Mouse (Mus musculus) erythroblast, adult 5-6 weeks (primary cell): ENCODE results near the gene Kif1b. TPM values are rescaled to one million over a fixed set of nuclear protein-coding genes. Genes with fewer than 3 reads are reported as not detected.

Experiments
- ATAC-seq: replicated peaks from 2 replicates; pipeline ENCODE4 v1.8.0; 2016; ENCODE audit warnings: moderate number of reproducible peaks, mild to moderate bottlenecking, moderate TSS enrichment, inconsistent platforms; ENCODE audit not compliant: poor library complexity, low FRiP score, severe bottlenecking
- total RNA-seq, 2 experiments: library from RNA; stranded (forward) in 1 of 2; stranded (reverse) in 1 of 2; fragments of 150-400 nt in 1 of 2; fragments of 200-764, 138-1000 nt in 1 of 2; gene quantifications; 2 replicates each; pipeline versions ENCODE4 v1.2.3 to v1.2.4; 2015 to 2017; ENCODE audit warnings: low replicate concordance in 2 of 2

The Kif1b gene
- total RNA-seq, 2 experiments from 2014 or later: 7.2 to 10.0 TPM

DNA sequence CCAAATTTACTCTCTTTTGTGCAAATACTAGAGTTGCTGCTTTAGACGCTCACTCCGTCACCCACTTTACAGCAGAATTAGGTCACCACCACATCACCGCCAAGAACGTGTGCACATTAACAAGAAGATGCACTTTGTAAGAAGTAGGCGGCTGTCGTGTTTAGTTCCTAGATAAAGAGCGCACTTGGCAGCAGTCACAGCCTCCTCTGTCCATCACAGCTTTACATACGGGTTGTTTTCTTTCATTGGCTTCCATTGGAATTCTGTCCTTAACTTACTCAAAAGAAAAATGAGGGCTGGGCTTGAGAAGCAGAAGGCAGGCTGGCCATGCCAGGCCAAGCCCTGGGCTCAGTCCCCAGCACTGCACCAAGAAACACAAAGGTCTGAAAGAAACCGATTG lies 11.6 kb upstream of the Kif1b start:
- no peak for ATAC-seq

DNA sequence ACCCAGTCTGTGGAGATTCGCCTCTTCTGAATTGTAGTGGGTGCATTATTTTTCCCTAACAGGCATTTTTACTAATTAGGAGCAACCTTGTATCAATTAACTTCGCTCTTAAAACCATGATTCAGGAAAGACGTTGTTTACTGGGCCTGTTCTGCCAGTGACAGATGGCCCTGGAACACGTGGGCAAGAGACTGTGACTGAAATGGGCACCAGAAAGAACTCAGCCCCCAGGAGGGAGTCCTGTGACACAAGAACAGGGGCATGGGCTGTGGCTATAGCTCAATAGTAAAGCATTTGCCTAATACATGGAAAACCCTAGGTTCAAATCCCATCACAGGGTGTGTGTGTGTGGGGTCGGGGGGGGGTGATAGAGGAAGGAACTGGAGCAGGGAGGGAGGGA lies 9.9 kb upstream of the Kif1b start:
- ATAC-seq: no peak

DNA sequence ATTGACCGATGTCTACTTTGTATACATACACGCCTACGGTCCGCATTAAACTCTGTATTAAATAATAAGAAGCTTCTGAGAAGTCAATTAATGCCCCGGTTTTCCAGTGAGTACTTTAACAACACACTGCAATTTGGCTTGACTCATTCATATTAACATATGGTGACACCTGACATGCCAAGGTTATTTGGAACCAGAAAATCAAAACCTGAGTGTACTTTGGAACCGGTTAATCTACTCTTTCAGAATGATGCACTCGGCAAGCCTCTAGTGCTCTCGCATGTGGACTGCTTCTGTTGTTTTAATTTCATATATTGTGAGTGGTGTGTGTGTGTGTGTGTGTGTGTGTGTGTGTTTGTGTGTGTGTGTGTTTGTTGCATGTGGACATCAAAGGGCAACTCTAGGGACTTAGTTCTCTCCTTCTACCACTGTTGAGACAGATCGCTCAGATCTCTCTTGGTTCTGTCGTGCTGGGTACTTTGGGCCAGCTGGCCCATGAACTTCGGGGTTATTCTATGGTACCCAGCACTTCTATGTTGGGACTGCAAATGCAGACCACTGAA lies 6.9 kb upstream of the Kif1b start:
- no peak for ATAC-seq

DNA sequence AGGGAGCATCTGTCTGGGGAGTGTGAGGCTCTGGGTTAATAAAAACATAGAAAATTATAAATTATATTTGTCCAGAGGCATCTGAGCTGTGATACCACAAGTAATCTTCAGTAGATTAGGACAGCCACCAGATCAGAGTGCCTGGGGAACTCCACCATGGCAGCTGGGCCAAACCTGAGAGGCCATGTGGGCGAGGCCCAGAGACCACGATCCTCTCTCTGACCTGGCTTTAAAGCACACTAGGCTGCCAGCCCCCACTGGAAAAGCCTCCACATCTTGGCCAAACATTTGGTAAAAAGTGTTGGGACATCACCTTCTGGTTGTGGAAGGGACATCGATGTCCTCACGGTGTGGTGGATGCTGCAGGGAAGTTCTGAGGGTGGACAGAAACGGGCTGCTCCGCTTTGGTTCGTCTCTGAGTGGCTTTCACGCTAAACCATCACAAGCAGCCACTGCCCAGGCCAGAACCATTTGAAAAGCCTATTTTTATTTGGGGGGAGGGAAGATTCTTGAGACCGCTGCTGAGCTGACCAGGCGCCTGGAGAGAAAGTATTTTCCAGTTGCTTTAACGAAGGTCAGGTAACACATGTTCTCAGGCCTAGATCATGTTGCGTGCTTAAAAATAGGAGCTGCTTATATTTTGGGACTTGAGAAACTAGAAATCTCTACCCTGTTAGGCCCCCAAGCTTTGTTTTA lies 6.2 kb upstream of the Kif1b start:
- ATAC-seq: no peak

DNA sequence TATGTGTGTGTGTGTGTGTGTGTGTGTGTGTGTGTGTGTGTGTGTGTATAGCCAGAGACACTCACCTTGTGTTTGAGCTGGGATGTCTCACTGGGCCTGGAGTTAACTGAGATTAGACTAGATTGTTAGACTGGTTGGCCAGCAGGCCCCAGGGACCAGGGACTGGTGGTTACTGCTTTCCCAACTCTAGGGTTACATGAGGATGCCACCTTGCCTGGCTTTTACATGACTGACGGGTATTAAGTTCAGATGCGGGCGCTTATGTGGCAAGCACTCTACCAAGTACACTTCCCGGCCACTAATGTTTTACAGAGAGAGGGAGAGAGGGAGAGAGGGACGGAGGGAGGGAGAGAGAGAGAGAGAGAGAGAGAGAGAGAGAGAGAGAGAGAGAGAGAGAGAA lies 4.5 kb upstream of the Kif1b start:
- no peak for ATAC-seq

DNA sequence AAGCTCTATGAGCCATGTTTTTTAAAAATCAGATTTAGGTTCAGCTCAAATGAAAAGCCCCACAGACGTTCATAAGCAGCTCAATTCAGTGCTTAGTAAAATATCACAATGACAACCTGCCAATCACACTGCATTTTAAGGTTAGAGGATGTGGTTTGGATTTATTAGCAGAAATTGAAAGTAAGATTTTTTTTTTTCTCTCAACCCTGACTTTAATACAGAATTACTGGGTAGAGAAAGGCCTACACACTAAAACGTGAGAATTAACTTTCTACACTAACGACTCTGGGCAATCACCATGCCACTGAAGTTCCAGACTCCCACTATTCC lies 963 bp upstream of the Kif1b start:
- no peak for ATAC-seq

DNA sequence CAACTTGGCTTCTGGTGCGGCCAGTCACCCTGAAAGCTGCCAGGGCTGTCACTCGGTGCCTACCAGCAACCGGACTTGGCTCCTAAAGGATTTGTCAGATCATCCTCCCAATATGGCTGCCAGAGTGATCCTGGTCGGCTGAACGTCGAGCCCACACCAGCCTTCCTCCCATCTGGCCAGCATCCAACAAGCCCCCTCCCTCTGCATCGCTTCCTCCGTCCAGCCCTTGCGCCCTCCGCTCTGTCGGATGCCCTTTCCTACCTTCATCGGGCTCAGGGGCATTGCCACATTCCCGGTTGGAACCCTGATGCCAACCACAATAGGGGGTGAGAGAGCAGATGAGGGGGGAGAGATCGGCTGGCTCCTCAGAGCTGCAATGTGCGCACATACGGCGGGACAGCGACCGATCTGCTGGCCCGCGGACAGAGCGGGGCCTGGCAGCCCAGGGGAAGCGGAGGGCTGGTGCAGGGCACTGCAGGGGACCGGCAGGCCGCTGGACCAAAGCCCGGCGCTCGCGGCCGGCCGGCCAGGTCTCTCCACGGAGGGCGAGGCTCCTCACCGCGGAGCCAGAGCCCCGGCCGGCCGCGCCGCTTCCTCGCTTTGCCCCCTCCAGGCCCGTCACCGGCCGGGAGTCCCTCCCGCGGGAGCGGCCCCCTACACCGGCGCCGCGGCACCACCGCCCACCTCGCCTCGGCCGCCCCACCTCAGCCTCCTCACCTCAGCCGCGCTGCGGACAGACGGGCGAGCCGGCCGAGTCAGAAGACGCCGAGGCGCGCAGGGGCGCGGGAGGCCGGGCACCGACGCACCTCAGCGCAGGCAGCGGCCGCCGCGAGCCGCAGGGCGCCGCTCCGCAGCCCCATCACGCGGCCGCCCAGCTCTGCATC lies 539 bp downstream of the Kif1b start:
- ATAC-seq: no peak

DNA sequence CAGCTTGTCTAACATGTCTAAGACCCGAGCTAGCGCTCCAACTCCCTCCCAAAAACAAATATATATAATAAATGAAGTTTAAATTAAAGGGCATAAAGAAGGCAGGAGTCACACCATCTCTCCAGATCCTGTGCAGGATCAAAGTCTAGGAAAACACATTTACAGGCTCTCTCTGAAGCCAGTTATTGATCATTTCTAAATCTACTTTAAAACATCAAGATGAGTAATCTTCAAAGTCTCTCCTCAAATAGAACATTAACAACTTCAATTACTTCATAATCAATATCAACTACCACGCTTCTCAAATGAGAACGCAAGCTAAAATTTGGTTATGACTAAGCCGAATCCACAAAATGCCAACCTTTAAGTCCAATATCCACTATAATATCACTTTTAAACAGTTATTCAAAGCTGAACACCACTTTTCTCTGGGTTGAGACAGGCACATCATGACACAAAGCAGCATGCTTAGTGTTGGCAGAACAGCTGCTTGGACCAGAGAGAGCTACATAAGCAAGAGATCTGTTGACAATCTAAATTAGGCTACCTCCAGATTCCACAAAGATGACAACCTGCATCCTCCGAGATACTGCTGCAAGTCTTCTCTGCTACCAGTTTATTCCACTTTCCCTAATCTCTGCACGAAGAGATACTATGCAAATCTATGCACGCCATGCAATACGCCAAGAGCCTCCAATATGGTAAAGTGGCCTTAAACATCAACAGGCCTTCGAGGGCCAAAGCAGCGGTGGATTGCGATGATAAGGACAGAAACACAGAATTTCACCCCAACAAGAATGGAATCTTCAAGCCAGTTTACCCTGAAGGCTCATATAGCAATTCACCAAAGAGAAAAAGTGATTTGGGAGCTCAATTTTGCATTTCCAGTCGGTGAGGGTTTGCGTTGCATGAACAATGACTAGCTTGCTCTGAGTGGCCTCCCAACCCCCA lies 1.5 kb downstream of the Kif1b start:
- ATAC-seq: no peak

DNA sequence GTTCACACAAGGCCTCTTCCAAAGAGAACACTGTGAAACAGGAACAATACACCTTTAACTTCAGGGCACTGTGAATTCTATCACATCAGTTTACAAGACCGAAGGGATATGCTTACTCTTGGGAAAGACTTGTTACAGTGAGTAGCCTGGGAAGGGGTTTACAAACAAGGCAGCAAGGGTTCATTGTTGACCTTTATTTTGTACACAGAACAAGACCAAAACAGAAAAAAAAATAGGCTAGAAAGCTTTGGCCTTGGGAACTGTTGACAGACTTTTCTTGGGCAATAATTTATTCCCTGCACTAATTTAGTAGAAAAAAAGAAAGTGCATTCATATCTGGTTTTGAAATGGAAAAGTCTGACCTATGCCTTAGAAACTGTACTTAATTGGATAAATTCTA lies 3.0 kb downstream of the Kif1b start:
- no peak for ATAC-seq

DNA sequence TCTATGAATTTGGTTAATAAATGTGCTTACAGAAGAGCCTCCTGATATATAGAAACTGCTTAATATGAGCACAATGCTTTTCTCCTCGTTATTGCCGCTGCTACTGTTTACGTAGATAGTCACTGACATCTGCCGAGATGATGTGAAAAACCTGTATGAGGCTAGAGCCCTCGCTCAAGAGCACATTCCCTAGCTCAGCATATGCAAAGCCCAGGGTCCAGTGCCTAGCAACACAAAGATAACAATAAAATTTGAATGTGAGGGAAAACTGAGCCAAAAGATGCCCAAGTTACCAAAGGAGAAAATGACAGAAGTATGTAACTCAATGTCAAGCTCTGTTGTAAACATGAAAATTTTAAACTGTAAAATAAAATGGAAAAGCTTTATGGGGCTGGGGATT lies 4.0 kb downstream of the Kif1b start:
- no peak for ATAC-seq

DNA sequence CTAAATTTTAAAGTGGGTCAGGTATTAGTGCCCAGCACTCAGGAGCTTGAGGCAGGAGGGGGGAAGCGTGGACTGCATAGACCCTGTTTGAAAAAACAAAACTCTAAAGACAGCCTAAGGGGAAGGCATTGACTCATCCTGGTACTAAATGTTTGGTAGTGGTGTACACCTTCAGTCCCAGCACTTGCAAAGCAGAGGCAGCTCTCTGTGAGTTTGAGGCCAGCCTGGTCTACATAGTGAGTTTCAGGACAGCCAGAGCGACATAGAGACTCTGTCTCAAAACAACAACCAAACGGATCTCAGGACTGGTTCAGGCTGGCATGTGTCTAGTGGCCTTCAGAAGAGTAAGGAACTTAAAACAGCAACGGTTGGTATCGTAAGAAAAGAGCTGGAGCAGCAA lies 4.7 kb downstream of the Kif1b start:
- no peak for ATAC-seq

DNA sequence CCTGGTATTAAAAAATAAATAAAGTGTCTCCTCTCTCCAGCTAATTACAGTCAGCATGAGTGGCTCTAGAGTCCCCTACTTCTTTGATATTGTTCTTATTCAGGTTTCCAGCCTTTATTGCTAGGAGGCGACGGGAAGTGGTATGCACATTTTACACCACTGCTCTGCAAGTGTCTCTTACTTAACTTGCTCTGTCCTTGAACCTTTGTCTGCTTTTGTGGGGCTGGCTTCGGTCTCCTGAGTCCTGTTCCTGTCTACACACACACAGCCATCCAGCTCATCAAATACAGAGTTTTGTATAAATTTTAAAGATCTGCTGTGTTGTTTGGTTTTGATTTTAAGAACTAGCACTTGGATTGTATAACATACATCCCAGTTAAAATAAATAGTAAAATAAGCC lies 5.4 kb downstream of the Kif1b start:
- no peak for ATAC-seq

DNA sequence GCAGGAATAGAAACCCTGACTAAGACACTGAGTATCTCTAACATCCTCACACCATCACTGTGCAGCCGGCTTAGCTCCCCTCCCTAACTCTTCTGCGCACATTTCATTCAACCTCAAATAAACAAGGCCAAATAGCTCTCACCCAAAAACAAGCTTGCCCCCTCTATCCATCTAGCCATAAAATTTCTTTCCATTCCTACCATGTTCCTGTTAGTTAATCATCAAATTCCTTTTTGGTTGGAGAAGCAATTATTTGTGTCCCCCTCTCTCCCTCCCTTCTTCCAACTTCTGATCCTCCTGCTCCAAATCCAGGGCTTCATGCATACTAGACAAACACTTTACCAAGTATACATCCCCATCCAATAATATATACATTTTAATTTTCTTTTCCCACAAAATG lies 11.0 kb downstream of the Kif1b start:
- no peak for ATAC-seq

DNA sequence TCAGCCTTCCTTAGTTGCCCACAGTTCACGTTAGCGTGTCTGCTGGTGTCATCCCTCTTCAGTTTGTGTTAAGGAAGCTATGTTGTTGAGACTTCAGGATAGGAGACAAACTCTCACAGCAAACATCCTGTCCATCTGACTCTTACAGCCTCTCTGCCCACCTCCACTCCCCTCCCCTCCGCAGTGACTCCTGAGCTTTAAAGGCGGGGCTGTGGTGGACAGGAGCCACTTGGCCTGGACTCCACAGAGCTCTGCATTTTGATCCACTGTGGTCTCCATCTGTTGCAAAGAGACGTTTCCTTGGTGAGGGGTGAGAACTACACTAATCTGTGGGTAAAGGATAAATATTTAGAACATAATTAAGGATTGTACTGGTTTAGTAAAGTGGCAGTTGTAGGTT lies 14.5 kb downstream of the Kif1b start:
- no peak for ATAC-seq

DNA sequence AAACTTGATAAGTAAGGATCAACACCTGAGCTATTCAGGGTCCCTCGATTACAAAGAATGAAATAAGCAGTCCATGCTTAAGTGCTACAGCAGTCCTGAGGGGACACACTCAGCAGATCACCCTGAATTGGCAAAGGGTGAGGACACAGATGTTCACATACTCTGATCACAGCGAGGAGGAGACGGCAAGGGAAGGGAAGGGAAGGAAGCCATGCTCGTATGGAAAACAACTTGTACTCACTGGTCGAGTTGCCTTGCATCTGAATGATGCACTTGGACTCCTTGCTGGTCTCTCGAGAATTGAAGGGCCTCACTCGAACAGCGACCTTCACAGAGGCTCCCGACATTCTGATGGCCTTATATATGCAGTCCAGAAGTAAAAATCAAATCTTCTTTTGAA lies 16.4 kb downstream of the Kif1b start:
- no peak for ATAC-seq

DNA sequence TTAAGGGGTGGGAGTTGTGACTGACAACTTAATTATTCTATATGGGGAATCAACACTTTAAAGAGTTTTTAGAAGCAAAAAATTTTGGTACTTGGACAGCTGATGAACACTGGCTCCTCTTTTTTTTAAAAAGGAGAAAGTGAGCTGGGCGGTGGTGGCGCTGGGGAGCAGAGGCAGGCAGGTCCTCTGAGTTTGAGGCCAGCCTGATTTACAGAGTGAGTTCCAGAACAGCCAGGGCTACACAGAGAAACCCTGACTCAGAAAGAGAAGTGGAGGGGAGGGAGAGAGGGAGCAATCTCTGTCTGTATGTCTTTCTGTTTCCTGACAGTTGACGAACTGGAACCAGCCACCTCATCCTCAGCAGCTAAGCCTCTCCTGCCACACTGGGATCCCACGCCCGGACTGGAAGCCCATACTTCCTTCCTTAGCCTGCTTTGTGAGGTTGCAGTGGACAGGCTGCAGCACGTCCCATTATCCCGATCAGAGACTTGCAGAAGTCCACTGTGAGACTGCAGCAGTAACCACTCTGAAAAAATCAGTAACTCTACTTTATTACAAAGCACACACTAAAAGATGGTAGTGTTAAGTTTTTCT lies 17.2 kb downstream of the Kif1b start:
- ATAC-seq: no peak

DNA sequence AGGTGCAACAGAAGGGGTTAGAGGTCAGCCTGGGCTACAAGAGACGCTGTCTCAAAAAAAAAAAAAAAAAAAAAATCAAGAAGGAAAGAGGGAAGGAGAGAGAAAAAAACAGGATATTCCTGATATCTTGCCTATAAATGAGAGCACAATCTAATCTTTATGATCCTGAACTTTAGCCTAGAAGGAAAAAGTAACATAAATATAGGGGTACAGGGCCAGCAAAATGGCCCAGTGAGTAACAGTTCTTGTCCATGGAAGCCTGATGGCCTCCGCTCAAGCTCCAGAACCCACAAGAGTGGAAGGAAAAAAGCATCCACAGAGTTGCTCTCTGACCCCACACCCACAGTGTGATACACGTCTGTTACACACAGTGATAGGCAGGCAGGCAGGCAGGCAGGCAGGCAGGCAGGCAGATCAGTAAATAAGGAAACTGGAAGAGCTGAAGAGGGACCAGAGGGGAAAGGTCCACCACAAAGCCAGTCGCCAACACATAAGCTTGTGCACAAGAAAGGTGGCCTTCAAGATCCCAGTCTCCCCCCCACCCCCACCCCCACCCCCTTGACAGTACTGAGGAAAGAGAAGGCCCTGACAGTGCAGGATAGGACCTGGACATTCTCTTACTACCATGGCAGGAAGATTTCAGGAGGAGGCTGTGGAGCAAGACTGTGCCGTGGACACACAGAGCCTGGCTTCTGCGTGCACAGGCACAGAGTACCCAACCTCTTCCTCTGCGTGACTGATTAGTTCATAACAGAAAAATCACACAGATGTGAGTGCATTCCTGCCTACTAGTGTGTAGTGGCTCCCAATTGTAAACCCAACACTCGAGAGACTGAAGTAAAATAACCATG lies 21.0 kb downstream of the Kif1b start:
- no peak for ATAC-seq

DNA sequence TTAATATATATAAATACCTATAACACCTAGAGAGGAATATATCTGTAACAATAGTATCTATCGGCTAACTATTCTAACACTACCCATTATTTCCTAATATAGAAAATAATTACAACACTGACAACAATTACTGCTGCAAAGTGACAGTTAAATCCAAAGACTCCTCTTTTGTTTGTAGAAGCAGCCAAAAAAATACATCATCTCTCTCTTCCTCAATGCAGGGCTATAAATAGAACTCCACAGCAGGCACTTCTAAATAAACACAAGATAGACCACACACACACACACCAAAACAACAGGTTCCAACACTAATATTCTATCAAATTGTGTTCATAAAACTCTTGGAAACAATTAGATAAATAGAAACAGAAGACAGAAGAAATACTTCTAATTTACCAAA lies 21.8 kb downstream of the Kif1b start:
- ATAC-seq: no peak

DNA sequence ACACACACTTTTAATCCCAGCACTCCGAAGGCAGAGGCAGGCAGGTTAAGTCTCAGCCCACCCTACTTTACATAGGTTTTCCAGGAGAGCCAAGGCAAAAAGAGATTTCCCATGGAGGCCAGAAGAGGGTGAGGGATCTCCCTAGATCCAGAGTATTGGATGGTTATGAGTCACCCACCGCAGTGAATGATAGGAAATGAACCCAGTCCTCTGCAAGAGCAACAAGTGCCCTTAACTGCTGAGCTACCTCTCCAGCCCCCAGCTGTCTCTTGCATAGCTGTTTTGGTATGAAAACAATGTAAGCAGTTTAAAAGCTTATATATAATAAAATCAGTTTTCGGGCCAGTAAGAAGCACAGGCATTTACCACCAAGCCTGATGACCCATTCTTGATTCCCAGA lies 24.5 kb downstream of the Kif1b start:
- ATAC-seq: no peak
